Mouse (Mus musculus): Measurements from ENCODE around the gene Ppp1r13b.

DNA sequence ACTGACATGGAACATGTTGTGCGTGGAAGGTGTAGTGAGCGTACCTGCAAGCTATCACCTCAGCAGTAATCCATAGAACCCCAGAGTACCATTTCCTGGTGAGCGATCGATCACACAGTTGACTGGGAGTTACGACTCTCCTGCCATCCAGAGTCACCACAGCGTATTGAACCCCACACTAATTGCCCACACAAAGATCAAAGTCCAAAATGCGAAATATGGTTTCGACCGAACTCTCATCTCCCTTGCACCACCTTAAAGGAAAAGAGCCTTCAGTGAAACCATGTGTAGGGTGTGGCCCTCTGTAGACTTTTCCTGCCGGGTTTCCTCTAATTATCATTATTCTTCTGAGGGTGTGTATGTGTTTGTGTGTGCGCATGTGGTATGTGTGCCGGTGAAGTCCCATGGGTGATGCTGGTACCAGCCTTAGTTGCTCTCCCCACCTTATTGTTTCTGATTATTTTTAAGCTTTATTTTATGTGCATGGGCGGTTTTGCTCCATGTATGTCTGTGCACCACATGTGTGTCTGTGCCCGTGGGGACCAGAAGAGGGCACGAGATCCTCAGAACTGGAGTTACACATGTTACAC, 3.4 kb upstream of the Ppp1r13b start:
- TF ChIP-seq NELFE (IDR thresholded peaks at IDR 0.05; ENCODE audit: low read depth, low read length) (no peak), SMC3 (IDR thresholded peaks at IDR 0.05; ENCODE audit: low read depth, low read length) (no peak)

Data from CH12.LX (cell line).